Mouse (Mus musculus) neutrophil, adult 65 days (primary cell): ENCODE results near the gene Rgs11. TPM values are rescaled to one million over a fixed set of nuclear protein-coding genes. Genes with fewer than 3 reads are reported as not detected.

Experiments
- total RNA-seq: library from RNA; stranded (reverse); gene quantifications from 2 replicates; pipeline ENCODE4 v1.2.4, GENCODE M21; 2023

The Rgs11 gene
- total RNA-seq = 0.32 and 0.35 TPM in 2 replicates

GRCm38 (mm10) chr17:26202737-26203136 lies at the start of gene Rgs11:
TSS of gene Rgs11 (plus strand) at chr17:26202951.

GRCm38 (mm10) chr17:26198892-26199291 lies 3.9 kb upstream of the Rgs11 start, which contains the start of gene Pdia2:
TSS of gene Pdia2 (minus strand) at chr17:26199087.

GRCm38 (mm10) chr17:26207686-26208085 lies 4.9 kb downstream of the Rgs11 start, which contains the start of gene Arhgdig:
TSS of gene Arhgdig (minus strand) at chr17:26207786.

GRCm38 (mm10) chr17:26244101-26244841 lies 41.5 kb downstream of the Rgs11 start, which contains the start of gene Fam234a:
TSS of gene Fam234a (minus strand) at chr17:26244242.

GRCm38 (mm10) chr17:26252539-26253251 lies 49.9 kb downstream of the Rgs11 start, which contains the start of gene Luc7l:
TSS of gene Luc7l (plus strand) at chr17:26252896.

Other genes starting within 250 kb of the Rgs11 start
- gene Capn15, start 217.2 kb upstream of the Rgs11 start, total RNA-seq = 12.0 and 19.3 TPM in 2 replicates
- 0.75 and 1.3 TPM in 2 replicates for gene Rab11fip3, start 133.4 kb upstream of the Rgs11 start, total RNA-seq
- gene Decr2, start 112.6 kb upstream of the Rgs11 start, total RNA-seq = 2.5 and 3.0 TPM in 2 replicates
- gene Nme4, start 107.3 kb upstream of the Rgs11 start, total RNA-seq = 0.69 and 1.1 TPM in 2 replicates
- gene Tmem8, start 89.7 kb upstream of the Rgs11 start, total RNA-seq = 63.4 and 78.1 TPM in 2 replicates
- 25.2 and 27.1 TPM in 2 replicates for gene Mrpl28, start 79.5 kb upstream of the Rgs11 start, total RNA-seq
- 33.5 and 42.1 TPM in 2 replicates for gene Axin1, start 64.3 kb upstream of the Rgs11 start, total RNA-seq
- 0.68 TPM in 1 of 2 replicates, not detected in the other for gene Pdia2, start 3.9 kb upstream of the Rgs11 start, total RNA-seq
- not detected in 2 replicates for gene Arhgdig, start 4.8 kb downstream of the Rgs11 start, total RNA-seq
- gene Fam234a, start 41.3 kb downstream of the Rgs11 start, total RNA-seq = 69.0 and 79.0 TPM in 2 replicates
- gene Luc7l, start 49.9 kb downstream of the Rgs11 start, total RNA-seq = 39.7 and 54.8 TPM in 2 replicates
- 7.8 and 9.3 TPM in 2 replicates for gene Neurl1b, start 211.9 kb downstream of the Rgs11 start, total RNA-seq